Mouse (Mus musculus) embryonic facial prominence, embryonic 15.5 days (tissue): Measurements from ENCODE around the gene Klf1. TPM values are rescaled to one million over a fixed set of nuclear protein-coding genes. Genes with fewer than 3 reads are reported as not detected.

Experiments used
- ATAC-seq: fragments of 200-750 bp; cut with Nextera tagmentation; 2 replicates; pipeline ENCODE4 v1.8.0; 2017; ENCODE audit warnings: low read depth, moderate TSS enrichment; ENCODE audit not compliant: insufficient number of reproducible peaks, low FRiP score, low TSS enrichment
- H3K27ac ChIP-seq: fragments of 300-500 bp; sonication (generic); replicated peaks from 2 replicates; pipeline ENCODE4 v1.5.1; 2015; ENCODE audit warnings: mild to moderate bottlenecking, inconsistent platforms
- H3K27me3 ChIP-seq: fragments of 300-500 bp; sonication (generic); 2 replicates; pipeline ENCODE4 v1.6.1; 2015; ENCODE audit warnings: inconsistent platforms
- H3K36me3 ChIP-seq: fragments of 300-500 bp; sonication (generic); 2 replicates; pipeline ENCODE4 v1.6.1; 2015; ENCODE audit warnings: mild to moderate bottlenecking, inconsistent platforms
- H3K4me1 ChIP-seq: fragments of 300-500 bp; sonication (generic); 2 replicates; pipeline ENCODE4 v1.6.1; 2015; ENCODE audit warnings: inconsistent platforms
- H3K4me2 ChIP-seq: fragments of 300-500 bp; sonication (generic); replicated peaks from 2 replicates; pipeline ENCODE4 v1.6.1; 2015; ENCODE audit warnings: mild to moderate bottlenecking, inconsistent platforms
- H3K4me3 ChIP-seq: fragments of 300-500 bp; sonication (generic); replicated peaks from 2 replicates; pipeline ENCODE4 v1.5.1; 2015; ENCODE audit warnings: mild to moderate bottlenecking, inconsistent platforms
- H3K9ac ChIP-seq: fragments of 300-500 bp; sonication (generic); 2 replicates; pipeline ENCODE4 v1.6.1; 2015; ENCODE audit warnings: inconsistent platforms
- H3K9me3 ChIP-seq: fragments of 300-500 bp; sonication (generic); replicated peaks from 2 replicates; pipeline ENCODE4 v1.6.1; 2016; ENCODE audit warnings: inconsistent platforms
- WGBS: fragments of 180-500 bp; shearing (Covaris S2); methylation state at CpG from one replicate; pipeline ENCODE4 v1.1.7; 2015; 5-methylcytosine and 5-hydroxymethylcytosine counted together
- polyA plus RNA-seq: library from polyadenylated mRNA; unstranded; fragments of >200 nt; fragmentation: Nextera tagmentation; extraction: Ambion mirVana; gene quantifications from 2 replicates; pipeline ENCODE4 v1.2.1, GENCODE M21; 2015

Gene Klf1
- polyA plus RNA-seq, 1 experiment from 2014 or later: 1.6 TPM

DNA sequence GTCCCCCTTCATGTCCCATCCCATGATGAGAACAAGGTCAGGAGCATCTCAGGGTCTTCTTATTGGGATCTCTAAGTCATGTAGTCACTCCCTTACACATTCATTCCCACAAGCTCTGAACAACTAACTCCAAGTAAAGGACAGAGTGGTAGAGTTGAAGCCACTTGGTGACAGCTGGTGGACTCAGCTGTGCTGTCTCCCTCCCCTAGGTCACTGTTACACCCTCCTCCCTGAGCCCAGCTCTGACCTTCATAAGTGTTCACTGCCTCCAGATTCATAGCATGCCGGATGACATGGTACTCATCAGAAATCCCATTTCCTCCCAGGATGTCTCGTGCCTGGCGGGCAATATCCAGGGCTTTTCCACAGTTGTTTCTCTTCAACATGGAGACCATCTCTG, 13.4 kb upstream of the Klf1 start:
- H3K27me3 ChIP-seq: no peaks in the 10 kb centered on the region
- no peaks in the 10 kb centered on the region for H3K9me3 ChIP-seq
- H3K4me1 ChIP-seq: peaks cover 9% of the 10 kb centered on the region
- no peak overlapping the region for H3K9ac ChIP-seq
- 96% methylated on average over 3 of the region's 3 CpGs for WGBS
- H3K27ac ChIP-seq: no peak overlapping the region
- H3K4me3 ChIP-seq: no peak overlapping the region
- peaks cover 43% of the 10 kb centered on the region for H3K36me3 ChIP-seq
- ATAC-seq: no peak
- H3K4me2 ChIP-seq: no peak overlapping the region

- H3K27me3 ChIP-seq: no peaks in the 10 kb centered on the region
- H3K4me3 ChIP-seq: no peak overlapping the region
- ATAC-seq: no peak
- no peak overlapping the region for H3K9ac ChIP-seq
- no peak overlapping the region for H3K27ac ChIP-seq
- WGBS: 91% methylated on average over 1 of the region's 1 CpGs
- no peak overlapping the region for H3K4me2 ChIP-seq
- peaks cover 14% of the 10 kb centered on the region for H3K4me1 ChIP-seq
- H3K36me3 ChIP-seq: peaks cover 43% of the 10 kb centered on the region
- no peaks in the 10 kb centered on the region for H3K9me3 ChIP-seq
Observed at GRCm38 (mm10) chr8:84889141-84889540, 12.6 kb upstream of the Klf1 start.

GRCm38 (mm10) chr8:84892993-84893708, 8.6 kb upstream of the Klf1 start:
- WGBS: 8% methylated on average over 31 of the region's 31 CpGs
- peaks cover 19% of the 10 kb centered on the region for H3K4me1 ChIP-seq
- peaks cover 18% of the 10 kb centered on the region for H3K36me3 ChIP-seq
- H3K9ac ChIP-seq: peak overlapping the region; percentile 57
- no peaks in the 10 kb centered on the region for H3K9me3 ChIP-seq
- ATAC-seq: no peak; the same call in 1 of the 2 replicates
- H3K4me3 ChIP-seq: peak overlapping the region; percentile 81
- H3K4me2 ChIP-seq: peak overlapping the region; percentile 82
- no peak overlapping the region; the same call in 1 of the 2 replicates for H3K27ac ChIP-seq
- no peaks in the 10 kb centered on the region for H3K27me3 ChIP-seq

GRCm38 (mm10) chr8:84893709-84894134, 8.0 kb upstream of the Klf1 start, which contains the start of gene Gcdh:
Gcdh (minus strand) TSS chr8:84893921.
- Histone ChIP-seq H3K27ac (no peak within 1 kb of the TSS; the same call in 1 of the 2 replicates), H3K9ac (peak within 1 kb of the TSS; percentile 57), H3K4me2 (peak within 1 kb of the TSS; percentile 82), H3K27me3 (no peaks in the 10 kb centered on the region), H3K9me3 (no peaks in the 10 kb centered on the region), H3K36me3 (peaks cover 13% of the 10 kb centered on the region), H3K4me1 (peaks cover 19% of the 10 kb centered on the region), H3K4me3 (peak within 1 kb of the TSS; percentile 81)
- peak; percentile 97 for ATAC-seq
- whole genome bisulfite sequencing: under 1% methylated on average over 11 of the region's 11 CpGs

- no peak for ATAC-seq
- no peak overlapping the region for H3K4me2 ChIP-seq
- 88% methylated on average over 5 of the region's 5 CpGs for WGBS
- H3K4me1 ChIP-seq: peaks cover 19% of the 10 kb centered on the region
- no peaks in the 10 kb centered on the region for H3K27me3 ChIP-seq
- H3K9me3 ChIP-seq: no peaks in the 10 kb centered on the region
- H3K27ac ChIP-seq: no peak overlapping the region
- H3K4me3 ChIP-seq: no peak overlapping the region
- no peak overlapping the region for H3K9ac ChIP-seq
- peaks cover 2% of the 10 kb centered on the region; the same call in 1 of the 2 replicates for H3K36me3 ChIP-seq
Observed at GRCm38 (mm10) chr8:84895963-84896362, 5.8 kb upstream of the Klf1 start.

GRCm38 (mm10) chr8:84901071-84901470, 657 bp upstream of the Klf1 start:
- ATAC-seq: no peak
- Histone ChIP-seq H3K4me2 (no peak overlapping the region), H3K27ac (no peak overlapping the region), H3K27me3 (no peaks in the 10 kb centered on the region), H3K9me3 (no peaks in the 10 kb centered on the region), H3K9ac (no peak overlapping the region), H3K36me3 (no peaks in the 10 kb centered on the region), H3K4me3 (no peak overlapping the region), H3K4me1 (peaks cover 17% of the 10 kb centered on the region)
- 60% methylated on average over 4 of the region's 4 CpGs for WGBS

DNA sequence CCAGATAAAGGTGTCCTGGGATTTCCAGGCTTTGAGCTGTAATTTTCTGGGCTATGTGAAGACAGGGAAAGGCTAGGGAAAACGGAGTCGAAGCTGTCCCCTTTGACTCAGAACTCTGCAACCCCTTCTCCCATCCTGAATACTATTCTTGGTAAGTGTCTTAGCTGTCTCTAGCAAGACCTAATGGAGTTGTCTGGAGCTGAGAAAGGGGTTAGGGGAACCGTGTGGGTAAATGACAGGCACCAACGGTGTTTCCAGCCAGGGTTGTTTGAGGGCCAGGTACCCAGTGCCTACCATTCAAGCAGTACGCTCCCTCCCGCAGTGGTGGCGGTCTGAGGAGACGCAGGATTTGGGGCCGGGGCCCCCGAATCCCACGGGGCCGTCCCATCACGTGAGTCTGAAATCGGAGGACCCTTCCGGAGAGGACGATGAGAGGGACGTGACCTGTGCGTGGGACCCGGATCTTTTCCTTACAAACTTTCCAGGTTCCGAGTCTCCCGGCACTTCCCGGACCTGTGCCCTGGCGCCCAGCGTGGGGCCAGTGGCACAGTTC, 715 bp downstream of the Klf1 start:
- Histone ChIP-seq H3K4me3 (peak overlapping the region; percentile 71), H3K27ac (peak overlapping the region; percentile 87), H3K27me3 (no peaks in the 10 kb centered on the region), H3K4me2 (peak overlapping the region; percentile 99), H3K9ac (peak overlapping the region; percentile 66), H3K36me3 (no peaks in the 10 kb centered on the region), H3K4me1 (peaks cover 17% of the 10 kb centered on the region), H3K9me3 (no peaks in the 10 kb centered on the region)
- ATAC-seq: peak; percentile 6; the same call in 1 of the 2 replicates
- WGBS: 2% methylated on average over 24 of the region's 24 CpGs

GRCm38 (mm10) chr8:84902920-84903661, 1.4 kb downstream of the Klf1 start:
- Histone ChIP-seq H3K4me1 (peaks cover 17% of the 10 kb centered on the region), H3K4me2 (peak overlapping the region; percentile 99), H3K27me3 (no peaks in the 10 kb centered on the region), H3K9ac (peak overlapping the region; percentile 66), H3K9me3 (no peaks in the 10 kb centered on the region), H3K4me3 (peak overlapping the region; percentile 71), H3K36me3 (no peaks in the 10 kb centered on the region), H3K27ac (peak overlapping the region; percentile 87)
- peak; percentile 88 for ATAC-seq
- under 1% methylated on average over 67 of the region's 68 CpGs for WGBS

GRCm38 (mm10) chr8:84904351-84904750, 2.6 kb downstream of the Klf1 start:
- Histone ChIP-seq H3K36me3 (no peaks in the 10 kb centered on the region), H3K4me1 (peaks cover 23% of the 10 kb centered on the region), H3K4me3 (no peak overlapping the region), H3K4me2 (no peak overlapping the region), H3K9ac (no peak overlapping the region), H3K27me3 (no peaks in the 10 kb centered on the region; the same call in 1 of the 2 replicates), H3K9me3 (no peaks in the 10 kb centered on the region), H3K27ac (no peak overlapping the region)
- 89% methylated on average over 7 of the region's 7 CpGs for WGBS
- ATAC-seq: no peak

DNA sequence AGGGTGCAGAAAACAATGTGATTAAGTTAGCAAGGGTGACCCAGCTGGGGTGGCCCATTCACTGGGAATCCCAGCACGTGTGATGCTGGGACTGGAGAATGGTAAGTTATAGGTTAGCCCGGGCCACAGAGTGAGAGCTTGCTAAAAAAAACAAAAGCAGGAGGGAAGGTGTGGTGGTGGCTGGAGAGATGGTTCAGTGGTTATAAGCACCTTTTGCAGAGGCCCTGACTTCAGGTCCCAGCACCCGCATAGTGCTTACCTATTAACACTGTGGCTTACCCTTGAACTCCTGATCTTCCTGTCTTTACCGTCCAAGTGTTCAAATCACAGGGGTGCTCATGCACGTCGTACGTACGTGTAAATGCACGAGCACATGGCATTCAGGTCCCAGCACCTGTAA, 5.3 kb downstream of the Klf1 start:
- Histone ChIP-seq H3K4me2 (no peak overlapping the region), H3K27me3 (peaks cover 15% of the 10 kb centered on the region), H3K4me3 (no peak overlapping the region), H3K27ac (no peak overlapping the region), H3K9ac (no peak overlapping the region), H3K36me3 (no peaks in the 10 kb centered on the region), H3K4me1 (peaks cover 33% of the 10 kb centered on the region), H3K9me3 (no peaks in the 10 kb centered on the region)
- 90% methylated on average over 9 of the region's 9 CpGs for WGBS
- no peak for ATAC-seq

GRCm38 (mm10) chr8:84907493-84907892, 5.8 kb downstream of the Klf1 start:
- no peak overlapping the region for H3K4me3 ChIP-seq
- 72% methylated on average over 8 of the region's 8 CpGs for WGBS
- peaks cover 19% of the 10 kb centered on the region for H3K27me3 ChIP-seq
- no peaks in the 10 kb centered on the region for H3K9me3 ChIP-seq
- peaks cover 33% of the 10 kb centered on the region for H3K4me1 ChIP-seq
- H3K27ac ChIP-seq: no peak overlapping the region
- H3K4me2 ChIP-seq: no peak overlapping the region
- H3K9ac ChIP-seq: no peak overlapping the region
- no peak for ATAC-seq
- H3K36me3 ChIP-seq: no peaks in the 10 kb centered on the region
